Mouse (Mus musculus) limb, embryonic 10.5 days (tissue): ENCODE results near the gene Hist1h3e. TPM values are rescaled to one million over a fixed set of nuclear protein-coding genes. Genes with fewer than 3 reads are reported as not detected.
"Not testable (repeated sequence)": the region's sequence is repeated elsewhere in the genome, so short reads cannot be mapped to it uniquely, and the experiment has no call there.

Experiments used
- DNase-seq: peaks from one replicate; pipeline ENCODE4 v3.0.0-alpha.2; 2017; ENCODE audit warnings: low spot score
- H3K27ac ChIP-seq: fragments of 300-500 bp; sonication (generic); 2 replicates; pipeline ENCODE4 v1.5.1; 2016; ENCODE audit warnings: mild to moderate bottlenecking
- H3K27me3 ChIP-seq: fragments of 300-500 bp; sonication (generic); 2 replicates; pipeline ENCODE4 v1.6.1; 2016; ENCODE audit warnings: low read depth, mild to moderate bottlenecking; ENCODE audit not compliant: poor library complexity, severe bottlenecking
- H3K36me3 ChIP-seq: fragments of 300-500 bp; sonication (generic); 2 replicates; pipeline ENCODE4 v1.6.1; 2016; ENCODE audit warnings: mild to moderate bottlenecking, moderate library complexity
- H3K4me1 ChIP-seq: fragments of 300-500 bp; sonication (generic); 2 replicates; pipeline ENCODE4 v1.6.1; 2016
- H3K4me3 ChIP-seq: fragments of 300-500 bp; sonication (generic); 2 replicates; pipeline ENCODE4 v1.5.1; 2016; ENCODE audit warnings: mild to moderate bottlenecking, moderate library complexity
- H3K9me3 ChIP-seq: fragments of 300-500 bp; sonication (generic); replicated peaks from 2 replicates; pipeline ENCODE4 v1.6.1; 2016; ENCODE audit warnings: mild to moderate bottlenecking
- WGBS: fragments of 180-500 bp; shearing (Covaris S2); methylation state at CpG from one replicate; pipeline ENCODE4 v1.1.7; 2016; 5-methylcytosine and 5-hydroxymethylcytosine counted together
- polyA plus RNA-seq: library from polyadenylated mRNA; unstranded; fragments of >200 nt; fragmentation: Nextera tagmentation; extraction: Ambion mirVana; gene quantifications from 2 replicates; pipeline ENCODE4 v1.2.1, GENCODE M21; 2016

The Hist1h3e gene
- polyA plus RNA-seq, 1 experiment from 2014 or later: 7.8 TPM

DNA sequence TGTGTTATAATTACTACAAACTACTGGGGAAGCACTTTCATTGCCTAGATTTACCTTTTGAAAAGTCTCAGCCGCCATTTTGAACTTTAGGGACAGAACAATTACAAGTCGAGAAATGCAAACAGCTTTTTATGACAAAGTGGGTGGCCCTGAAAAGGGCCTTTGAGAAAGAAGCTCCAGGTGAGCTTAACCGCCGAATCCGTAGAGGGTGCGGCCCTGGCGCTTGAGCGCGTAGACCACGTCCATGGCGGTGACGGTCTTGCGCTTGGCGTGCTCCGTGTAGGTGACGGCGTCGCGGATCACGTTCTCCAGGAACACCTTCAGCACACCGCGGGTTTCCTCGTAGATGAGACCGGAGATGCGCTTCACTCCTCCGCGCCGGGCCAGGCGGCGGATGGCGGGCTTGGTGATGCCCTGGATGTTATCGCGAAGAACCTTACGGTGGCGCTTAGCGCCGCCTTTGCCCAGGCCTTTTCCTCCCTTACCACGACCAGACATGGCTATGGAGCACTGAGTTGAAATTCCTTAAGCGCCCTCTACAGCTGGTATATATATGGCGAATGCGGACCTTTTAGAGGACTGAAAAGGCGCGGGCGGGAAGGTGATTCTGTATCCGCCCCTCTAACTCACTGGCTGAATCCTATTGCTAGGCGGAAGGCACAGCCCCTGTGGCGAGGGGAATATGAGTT lies 10.9 kb downstream of the Hist1h3e start, which contains the start of gene Hist1h4f:
Gene Hist1h4f (minus strand): TSS at position 503 of the 689 bp plus-strand sequence.
- WGBS: under 1% methylated on average over 47 of the region's 47 CpGs
- H3K27me3 ChIP-seq, H3K9me3 ChIP-seq, H3K36me3 ChIP-seq: not testable (repeated sequence)
- Histone ChIP-seq H3K4me1 (peaks cover 22% of the 10 kb centered on the region), H3K27ac (peak within 1 kb of the TSS; percentile 97), H3K4me3 (peak within 1 kb of the TSS; percentile 52)
- DNase-seq: peak; percentile 95

DNA sequence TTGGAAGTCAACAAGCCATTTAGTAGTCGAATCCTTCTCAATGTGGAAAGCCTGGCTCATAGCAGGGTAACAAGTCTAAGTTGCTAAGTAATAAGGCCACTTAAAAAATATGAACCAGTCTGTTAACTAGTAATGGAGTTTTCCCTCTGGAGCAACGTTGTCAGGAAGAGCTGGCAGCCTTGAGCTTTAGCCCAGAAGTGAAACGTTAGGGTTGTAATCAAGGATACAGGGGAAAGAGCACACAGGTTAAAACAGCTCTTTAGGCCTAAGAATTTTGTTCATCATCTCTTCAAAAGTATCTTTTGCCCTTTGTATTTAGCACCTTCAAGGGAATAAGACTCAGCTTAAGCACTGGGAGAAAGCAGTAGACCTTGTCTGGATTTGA lies 11.4 kb downstream of the Hist1h3e start:
- H3K27me3 ChIP-seq: no peaks in the 10 kb centered on the region
- H3K9me3 ChIP-seq: no peaks in the 10 kb centered on the region
- peak; percentile 46 for DNase-seq
- no peaks in the 10 kb centered on the region for H3K36me3 ChIP-seq
- 5% methylated on average over 3 of the region's 3 CpGs for WGBS
- H3K27ac ChIP-seq: peak overlapping the region; percentile 97
- H3K4me3 ChIP-seq: peak overlapping the region; percentile 52
- peaks cover 22% of the 10 kb centered on the region for H3K4me1 ChIP-seq

DNA sequence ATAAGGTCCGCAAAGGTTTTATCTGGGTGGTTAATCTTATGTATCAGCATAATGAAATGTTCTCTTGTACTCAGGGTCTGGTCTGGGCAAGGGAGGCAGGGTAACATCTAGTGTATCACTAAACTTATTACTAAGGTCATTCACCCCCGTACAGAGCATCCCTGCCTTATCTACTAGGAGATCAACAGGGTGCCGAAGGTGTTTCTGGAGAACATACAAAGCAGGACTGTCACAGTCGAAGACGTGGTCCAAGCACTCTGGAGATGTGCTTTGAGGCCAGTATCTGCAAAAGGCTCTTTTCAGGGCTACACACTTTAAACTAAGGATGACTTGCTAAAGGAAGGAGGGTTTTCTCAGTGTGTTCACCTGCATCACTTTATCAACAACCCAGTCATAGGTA lies 15.5 kb downstream of the Hist1h3e start:
- H3K36me3 ChIP-seq: no peaks in the 10 kb centered on the region
- WGBS: 74% methylated on average over 5 of the region's 5 CpGs
- peak overlapping the region; percentile 68 for H3K27ac ChIP-seq
- H3K4me1 ChIP-seq: peaks cover 15% of the 10 kb centered on the region
- no peaks in the 10 kb centered on the region for H3K27me3 ChIP-seq
- H3K4me3 ChIP-seq: no peak overlapping the region; the same call in 1 of the 2 replicates
- no peaks in the 10 kb centered on the region for H3K9me3 ChIP-seq
- no peak for DNase-seq

DNA sequence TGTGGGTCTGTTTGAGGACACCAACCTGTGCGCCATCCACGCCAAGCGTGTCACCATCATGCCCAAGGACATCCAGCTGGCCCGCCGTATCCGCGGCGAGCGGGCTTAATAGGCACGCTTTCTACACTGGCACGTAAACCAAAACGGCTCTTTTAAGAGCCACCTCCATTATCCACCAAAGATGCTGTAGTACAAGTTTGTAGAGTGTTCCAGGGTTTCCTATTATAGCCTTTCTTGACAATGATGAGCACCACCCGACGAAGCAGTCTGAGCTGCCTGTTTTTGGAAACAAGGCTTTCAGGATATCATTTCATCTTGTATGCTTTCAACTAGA lies 17.4 kb downstream of the Hist1h3e start:
- H3K4me3 ChIP-seq: peak overlapping the region; percentile 57
- peaks cover 10% of the 10 kb centered on the region; the same call in 1 of the 2 replicates for H3K4me1 ChIP-seq
- not testable (repeated sequence) for H3K9me3 ChIP-seq, H3K27me3 ChIP-seq, DNase-seq, H3K36me3 ChIP-seq
- WGBS: under 1% methylated on average over 13 of the region's 14 CpGs
- peak overlapping the region; percentile 96 for H3K27ac ChIP-seq

DNA sequence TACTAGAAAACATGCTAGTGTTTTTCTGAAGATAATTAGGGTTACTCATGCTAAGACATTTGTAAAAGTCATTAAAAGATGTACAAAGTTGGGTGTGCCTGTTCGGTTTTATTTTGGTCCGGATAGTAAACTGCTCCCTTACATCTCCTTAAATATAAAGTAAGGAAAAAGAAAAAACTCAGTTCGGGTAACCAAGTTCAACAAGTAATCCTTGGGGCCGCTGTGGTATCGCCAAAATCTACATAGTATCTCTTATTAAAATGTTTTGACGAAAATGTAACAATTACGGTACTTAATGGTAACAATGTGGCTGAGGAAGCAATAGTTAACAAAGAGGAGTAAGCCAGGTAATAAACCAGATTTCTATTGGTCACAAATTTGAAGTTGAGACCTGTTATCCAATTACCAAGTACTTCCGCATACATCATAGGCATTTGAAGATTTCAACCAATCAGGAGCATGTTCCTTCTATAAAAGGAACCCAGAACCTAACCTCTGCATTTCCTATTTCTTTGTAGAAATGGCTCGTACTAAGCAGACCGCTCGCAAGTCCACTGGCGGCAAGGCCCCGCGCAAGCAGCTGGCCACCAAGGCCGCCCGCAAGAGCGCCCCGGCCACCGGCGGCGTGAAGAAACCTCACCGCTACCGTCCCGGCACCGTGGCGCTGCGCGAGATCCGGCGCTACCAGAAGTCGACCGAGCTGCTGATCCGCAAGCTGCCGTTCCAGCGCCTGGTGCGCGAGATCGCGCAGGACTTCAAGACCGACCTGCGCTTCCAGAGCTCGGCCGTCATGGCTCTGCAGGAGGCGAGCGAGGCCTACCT lies 18.0 kb downstream of the Hist1h3e start, which contains the start of gene Hist1h3f:
Gene Hist1h3f (plus strand): TSS at position 88 of the 822 bp plus-strand sequence.
- peak within 1 kb of the TSS; percentile 96 for H3K27ac ChIP-seq
- peaks cover 10% of the 10 kb centered on the region; the same call in 1 of the 2 replicates for H3K4me1 ChIP-seq
- H3K9me3 ChIP-seq: no peaks in the 10 kb centered on the region
- no peaks in the 10 kb centered on the region for H3K36me3 ChIP-seq
- peak; percentile 55 for DNase-seq
- WGBS: 1% methylated on average over 26 of the region's 45 CpGs
- H3K27me3 ChIP-seq: no peaks in the 10 kb centered on the region
- H3K4me3 ChIP-seq: peak within 1 kb of the TSS; percentile 57

DNA sequence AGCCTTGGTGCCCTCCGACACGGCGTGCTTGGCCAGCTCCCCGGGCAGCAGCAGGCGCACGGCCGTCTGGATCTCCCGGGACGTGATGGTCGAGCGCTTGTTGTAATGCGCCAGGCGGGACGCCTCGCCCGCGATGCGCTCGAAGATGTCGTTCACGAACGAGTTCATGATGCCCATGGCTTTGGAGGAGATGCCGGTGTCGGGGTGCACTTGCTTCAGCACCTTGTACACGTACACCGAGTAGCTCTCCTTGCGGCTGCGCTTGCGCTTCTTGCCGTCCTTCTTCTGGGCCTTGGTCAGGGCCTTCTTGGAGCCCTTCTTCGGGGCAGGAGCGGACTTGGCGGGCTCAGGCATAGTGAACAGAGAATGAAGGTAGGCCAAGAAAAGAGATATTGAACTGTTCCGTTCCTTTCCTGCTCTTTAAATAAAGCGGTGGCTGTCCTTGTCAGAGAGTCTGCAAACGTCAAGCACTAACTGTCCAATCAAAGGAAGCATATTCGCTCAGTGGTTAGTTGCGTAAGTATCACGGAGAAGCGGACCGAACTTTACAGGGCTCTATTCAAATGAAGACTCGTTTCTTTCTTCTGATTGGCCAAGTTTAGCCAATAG lies 19.1 kb downstream of the Hist1h3e start, which contains the start of gene Hist1h2bh:
Gene Hist1h2bh (minus strand): TSS at position 394 of the 609 bp plus-strand sequence.
- H3K9me3 ChIP-seq, H3K36me3 ChIP-seq, H3K27me3 ChIP-seq: not testable (repeated sequence)
- under 1% methylated on average over 42 of the region's 42 CpGs for WGBS
- Histone ChIP-seq H3K4me1 (peaks cover 12% of the 10 kb centered on the region), H3K27ac (peak within 1 kb of the TSS; percentile 96), H3K4me3 (peak within 1 kb of the TSS; percentile 57)
- DNase-seq: peak; percentile 74

DNA sequence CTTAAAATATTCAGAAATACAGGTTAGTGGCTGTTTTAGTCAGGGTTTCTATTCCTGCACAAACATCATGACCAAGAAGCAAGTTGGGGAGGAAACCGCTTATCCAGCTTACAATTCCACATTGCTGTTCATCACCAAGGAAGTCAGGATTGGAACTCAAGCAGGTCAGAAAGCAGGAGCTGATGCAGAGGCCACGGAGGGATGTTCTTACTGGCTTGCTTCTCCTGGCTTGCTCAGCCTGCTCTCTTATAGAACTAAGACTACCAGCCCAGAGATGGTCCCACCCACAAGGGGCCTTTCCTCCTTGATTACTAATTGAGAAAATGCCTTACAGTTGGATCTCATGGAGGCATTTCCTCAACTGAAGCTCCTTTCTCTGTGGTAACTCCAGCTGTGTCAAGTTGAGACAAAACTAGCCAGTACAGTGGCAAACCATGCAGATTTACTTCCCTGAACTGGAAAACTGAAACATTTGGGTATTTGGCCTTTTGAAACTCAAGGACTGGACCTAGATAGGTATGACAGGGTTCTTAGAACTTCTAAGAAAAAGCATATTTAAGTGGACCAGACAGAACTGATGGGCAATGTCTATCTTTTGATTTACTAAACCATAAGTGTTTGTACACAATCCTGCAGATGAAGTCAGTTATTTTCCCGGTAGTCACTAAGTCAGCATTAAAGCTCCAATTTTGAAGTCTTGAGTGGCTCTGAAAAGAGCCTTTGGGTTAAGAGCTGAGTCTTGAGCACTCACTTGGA lies 19.8 kb downstream of the Hist1h3e start:
- 11% methylated on average over 3 of the region's 3 CpGs for WGBS
- not testable (repeated sequence) for H3K36me3 ChIP-seq, H3K9me3 ChIP-seq, H3K27me3 ChIP-seq, DNase-seq
- H3K4me1 ChIP-seq: peaks cover 16% of the 10 kb centered on the region
- H3K4me3 ChIP-seq: peak overlapping the region; percentile 57
- peak overlapping the region; percentile 96 for H3K27ac ChIP-seq

DNA sequence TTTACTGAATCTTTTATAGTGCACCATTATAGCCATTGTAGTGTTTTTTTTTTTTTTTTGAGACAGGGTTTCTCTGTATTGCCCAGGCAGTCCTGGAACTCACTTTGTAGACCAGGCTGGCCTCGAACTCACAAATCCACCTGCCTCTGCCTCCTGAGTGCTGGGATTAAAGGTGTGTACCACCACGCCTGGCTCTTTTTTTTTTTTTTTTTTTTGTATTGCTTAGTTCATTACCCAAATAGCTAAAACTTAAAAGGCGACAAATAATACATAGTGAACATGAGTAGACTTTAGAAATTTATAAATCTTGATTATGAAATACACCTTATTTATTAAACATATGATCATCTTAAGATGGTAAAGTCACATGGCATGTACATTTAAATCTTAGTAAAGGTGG lies 20.7 kb downstream of the Hist1h3e start:
- H3K27me3 ChIP-seq: no peaks in the 10 kb centered on the region
- no peak for DNase-seq
- WGBS: 93% methylated on average over 3 of the region's 3 CpGs
- H3K4me1 ChIP-seq: peaks cover 25% of the 10 kb centered on the region
- H3K9me3 ChIP-seq: no peaks in the 10 kb centered on the region
- H3K27ac ChIP-seq: no peak overlapping the region
- no peak overlapping the region for H3K4me3 ChIP-seq
- no peaks in the 10 kb centered on the region for H3K36me3 ChIP-seq

DNA sequence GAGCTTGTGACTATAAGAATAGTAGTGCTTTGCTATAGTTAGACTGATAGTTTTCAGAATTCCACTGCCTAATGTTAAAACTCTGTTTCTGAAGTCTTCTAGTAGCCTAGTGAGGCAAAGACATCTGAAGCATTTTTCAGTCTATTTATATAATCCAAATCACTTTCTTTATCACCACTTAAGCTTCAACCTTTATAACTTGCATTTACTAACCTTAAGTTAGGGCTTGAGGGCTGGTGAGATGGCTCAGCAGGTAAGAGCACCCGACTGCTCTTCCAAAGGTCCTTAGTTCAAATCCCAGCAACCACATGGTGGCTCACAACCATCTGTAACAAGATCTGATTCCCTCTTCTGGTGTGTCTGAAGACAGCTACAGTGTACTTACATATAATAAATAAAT lies 22.3 kb downstream of the Hist1h3e start:
- H3K4me3 ChIP-seq, H3K27me3 ChIP-seq, H3K27ac ChIP-seq, H3K9me3 ChIP-seq, H3K36me3 ChIP-seq, DNase-seq: not testable (repeated sequence)
- WGBS: 69% methylated on average over 1 of the region's 1 CpGs
- peaks cover 30% of the 10 kb centered on the region for H3K4me1 ChIP-seq

DNA sequence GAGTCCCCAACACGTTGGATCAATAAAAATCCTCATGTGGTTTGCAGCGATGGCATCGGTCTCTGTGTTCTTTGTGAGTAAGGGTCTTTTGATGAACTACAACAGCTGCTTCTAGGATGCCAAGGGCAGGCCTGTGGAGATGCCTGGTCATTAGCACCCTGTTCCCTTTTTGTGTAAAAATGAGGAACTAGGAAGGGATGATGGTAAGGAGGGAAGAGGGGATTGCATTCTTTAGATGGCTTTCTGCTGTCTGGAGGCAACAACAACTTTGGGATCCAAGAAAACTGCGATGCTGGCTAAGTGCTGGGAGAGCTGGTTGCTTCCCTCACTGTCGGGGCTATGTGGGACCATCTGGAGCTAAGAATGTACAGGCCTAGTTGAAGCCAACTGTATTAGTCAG lies 23.9 kb downstream of the Hist1h3e start:
- Histone ChIP-seq H3K9me3 (no peaks in the 10 kb centered on the region), H3K4me3 (no peak overlapping the region), H3K36me3 (no peaks in the 10 kb centered on the region), H3K4me1 (peaks cover 30% of the 10 kb centered on the region), H3K27me3 (no peaks in the 10 kb centered on the region), H3K27ac (peak overlapping the region; percentile 69)
- WGBS: 68% methylated on average over 5 of the region's 5 CpGs
- DNase-seq: no peak

DNA sequence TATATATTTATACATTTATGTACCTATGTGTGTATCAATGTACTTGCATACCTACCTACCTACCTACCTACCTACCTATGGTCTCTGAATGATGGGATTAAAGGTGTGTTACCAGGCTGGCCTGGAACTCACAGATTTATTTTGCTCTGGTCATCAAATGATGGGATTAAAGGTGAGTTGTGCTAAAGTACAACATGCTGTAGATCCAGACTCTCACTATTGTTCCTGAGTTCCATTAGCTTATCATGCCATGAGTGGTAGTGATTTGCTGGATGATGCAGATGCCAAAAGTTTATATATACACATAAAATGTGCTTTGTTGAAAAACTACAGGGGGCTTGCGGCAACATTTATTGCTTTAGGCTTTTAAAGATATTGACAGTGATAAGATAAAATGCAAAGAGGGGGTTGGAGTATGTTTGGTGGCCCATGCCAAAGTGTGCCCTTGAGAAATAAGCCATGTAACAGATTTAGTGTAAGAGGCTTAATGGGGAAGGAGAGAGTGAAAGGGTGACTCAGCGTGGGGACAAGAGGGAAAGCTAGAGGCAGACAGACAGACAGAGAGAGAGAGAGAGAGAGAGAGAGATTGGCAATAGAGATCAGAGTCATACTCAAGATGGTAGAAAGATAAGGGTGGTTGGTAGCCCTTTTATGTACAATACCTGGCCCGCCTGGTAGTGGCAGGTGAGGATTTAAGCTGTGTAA lies 25.0 kb downstream of the Hist1h3e start:
- H3K27me3 ChIP-seq: no peaks in the 10 kb centered on the region
- no peak for DNase-seq
- H3K4me3 ChIP-seq: peak overlapping the region; percentile 63
- WGBS: 83% methylated on average over 3 of the region's 3 CpGs
- peaks cover 36% of the 10 kb centered on the region for H3K4me1 ChIP-seq
- no peaks in the 10 kb centered on the region for H3K9me3 ChIP-seq
- H3K27ac ChIP-seq: peak overlapping the region; percentile 97
- no peaks in the 10 kb centered on the region for H3K36me3 ChIP-seq
